Mouse (Mus musculus): ENCODE results near the gene Dusp28. TPM values are rescaled to one million over a fixed set of nuclear protein-coding genes. Genes with fewer than 3 reads are reported as not detected.

The Dusp28 gene
- polyA plus RNA-seq, 1 experiment = 12.7 TPM

DNA sequence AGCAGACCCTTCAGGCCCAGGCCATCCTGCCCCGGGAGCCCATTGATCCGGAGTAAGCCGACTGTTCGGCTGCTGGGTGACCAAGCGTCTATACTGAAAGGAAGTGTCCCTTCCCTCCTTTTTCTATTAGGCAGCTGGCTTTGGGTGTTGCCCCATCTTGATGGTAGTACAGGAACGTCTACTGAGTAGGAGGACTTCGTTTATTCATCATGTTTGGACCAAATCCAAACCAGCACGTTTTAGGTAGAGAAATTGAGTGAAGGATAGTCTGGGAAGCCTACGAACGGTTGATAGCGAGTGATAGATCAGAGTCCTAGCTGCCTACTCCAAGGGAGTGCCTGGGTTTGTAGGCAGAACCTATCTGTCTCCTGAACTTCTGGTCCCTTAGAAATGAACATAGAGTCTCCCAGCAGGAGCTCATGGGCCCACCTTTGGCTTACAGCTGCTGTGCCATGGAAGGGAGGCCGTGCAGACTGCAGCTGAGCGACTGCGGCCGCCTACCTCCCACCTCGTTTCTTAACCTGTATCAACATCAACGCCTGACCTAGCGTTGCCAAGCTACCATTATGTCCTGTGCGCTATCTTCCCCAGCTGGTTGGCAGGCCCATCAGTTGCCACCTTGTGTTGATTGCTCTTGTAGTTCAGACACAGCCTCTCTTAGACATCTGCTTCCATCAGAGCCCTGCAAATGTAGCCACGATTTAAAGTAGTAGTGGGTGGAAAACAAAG is 1.0 kb downstream of the Dusp28 start:
- WGBS = 54% methylated on average over 20 of the region's 20 CpGs
- no peak for TF ChIP-seq POLR2A (IDR thresholded peaks at IDR 0.05; ENCODE audit: low read depth, low read length)
- TF ChIP-seq CTCF (IDR thresholded peaks at IDR 0.05; ENCODE audit: extremely low read depth, insufficient read depth, insufficient read length, insufficient replicate concordance) = no peak
- Histone ChIP-seq H3K27ac (ENCODE audit: insufficient read depth, low read length) (peak overlapping the region; percentile 83), H3K27me3 (ENCODE audit: control insufficient read depth, insufficient read depth, low read length) (no peaks in the 10 kb centered on the region), H3K4me1 (ENCODE audit: control insufficient read depth, insufficient read depth, insufficient read length) (peaks cover 20% of the 10 kb centered on the region), H3K36me3 (ENCODE audit: control insufficient read depth, insufficient read depth, low read length) (no peaks in the 10 kb centered on the region), H3K4me3 (ENCODE audit: extremely low read depth, insufficient read depth, insufficient read length) (peak overlapping the region; percentile 95)
- DNase-seq (ENCODE audit: low read depth in 1 of 2, low spot score in 2 of 2) = no peak

DNA sequence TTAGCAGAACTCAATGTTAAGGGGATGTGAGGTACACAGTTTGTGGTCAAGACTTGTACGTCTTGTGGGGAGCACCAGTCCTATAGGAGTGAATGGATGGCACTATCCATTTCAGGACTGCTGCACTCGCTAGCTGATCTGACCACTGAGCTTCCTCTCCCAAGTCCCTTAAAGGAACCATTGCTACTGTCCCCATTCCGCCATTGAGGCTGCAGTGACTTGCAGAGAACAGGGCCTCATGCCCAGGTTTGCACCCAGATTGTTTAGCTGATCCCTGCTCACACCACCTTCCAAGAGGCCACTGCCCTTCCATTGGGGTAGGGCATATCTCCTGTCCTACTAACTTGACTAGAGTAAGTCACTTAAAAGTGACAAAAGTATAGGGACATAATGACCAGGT is 1.9 kb downstream of the Dusp28 start:
- no peak for DNase-seq (ENCODE audit: low read depth in 1 of 2, low spot score in 2 of 2)
- Histone ChIP-seq H3K36me3 (ENCODE audit: control insufficient read depth, insufficient read depth, low read length) (no peaks in the 10 kb centered on the region), H3K4me1 (ENCODE audit: control insufficient read depth, insufficient read depth, insufficient read length) (peaks cover 20% of the 10 kb centered on the region), H3K27me3 (ENCODE audit: control insufficient read depth, insufficient read depth, low read length) (no peaks in the 10 kb centered on the region), H3K27ac (ENCODE audit: insufficient read depth, low read length) (no peak overlapping the region), H3K4me3 (ENCODE audit: extremely low read depth, insufficient read depth, insufficient read length) (no peak overlapping the region)
- WGBS = 97% methylated on average over 3 of the region's 3 CpGs
- TF ChIP-seq POLR2A (IDR thresholded peaks at IDR 0.05; ENCODE audit: low read depth, low read length) (no peak), CTCF (IDR thresholded peaks at IDR 0.05; ENCODE audit: extremely low read depth, insufficient read depth, insufficient read length, insufficient replicate concordance) (no peak)

DNA sequence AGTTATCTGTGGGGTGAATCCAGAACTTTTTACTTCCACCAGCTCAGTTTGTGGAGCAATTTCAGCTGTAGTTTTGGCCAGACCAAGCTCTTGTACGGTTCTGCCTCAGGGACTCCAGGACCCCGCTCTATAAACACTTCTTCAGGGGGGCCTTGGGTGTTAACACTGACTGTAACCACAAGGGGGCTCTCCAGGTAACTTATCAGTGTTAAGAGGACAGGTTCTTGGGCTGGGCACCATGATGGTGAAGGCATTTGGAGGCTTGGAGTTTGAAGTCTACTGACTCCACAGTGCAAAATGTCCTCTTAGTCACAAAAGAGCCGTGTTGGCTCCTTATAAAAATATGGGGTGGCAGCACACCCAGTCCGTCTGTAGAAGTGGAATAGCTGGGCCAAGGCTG is 2.3 kb downstream of the Dusp28 start:
- Histone ChIP-seq H3K4me3 (ENCODE audit: extremely low read depth, insufficient read depth, insufficient read length) (no peak overlapping the region), H3K4me1 (ENCODE audit: control insufficient read depth, insufficient read depth, insufficient read length) (peaks cover 20% of the 10 kb centered on the region), H3K27ac (ENCODE audit: insufficient read depth, low read length) (no peak overlapping the region), H3K36me3 (ENCODE audit: control insufficient read depth, insufficient read depth, low read length) (no peaks in the 10 kb centered on the region; the same call in 1 of the 2 replicates), H3K27me3 (ENCODE audit: control insufficient read depth, insufficient read depth, low read length) (no peaks in the 10 kb centered on the region)
- no peak for TF ChIP-seq POLR2A (IDR thresholded peaks at IDR 0.05; ENCODE audit: low read depth, low read length)
- no peak for TF ChIP-seq CTCF (IDR thresholded peaks at IDR 0.05; ENCODE audit: extremely low read depth, insufficient read depth, insufficient read length, insufficient replicate concordance)
- no peak for DNase-seq (ENCODE audit: low read depth in 1 of 2, low spot score in 2 of 2)
- 81% methylated on average over 4 of the region's 4 CpGs for WGBS

DNA sequence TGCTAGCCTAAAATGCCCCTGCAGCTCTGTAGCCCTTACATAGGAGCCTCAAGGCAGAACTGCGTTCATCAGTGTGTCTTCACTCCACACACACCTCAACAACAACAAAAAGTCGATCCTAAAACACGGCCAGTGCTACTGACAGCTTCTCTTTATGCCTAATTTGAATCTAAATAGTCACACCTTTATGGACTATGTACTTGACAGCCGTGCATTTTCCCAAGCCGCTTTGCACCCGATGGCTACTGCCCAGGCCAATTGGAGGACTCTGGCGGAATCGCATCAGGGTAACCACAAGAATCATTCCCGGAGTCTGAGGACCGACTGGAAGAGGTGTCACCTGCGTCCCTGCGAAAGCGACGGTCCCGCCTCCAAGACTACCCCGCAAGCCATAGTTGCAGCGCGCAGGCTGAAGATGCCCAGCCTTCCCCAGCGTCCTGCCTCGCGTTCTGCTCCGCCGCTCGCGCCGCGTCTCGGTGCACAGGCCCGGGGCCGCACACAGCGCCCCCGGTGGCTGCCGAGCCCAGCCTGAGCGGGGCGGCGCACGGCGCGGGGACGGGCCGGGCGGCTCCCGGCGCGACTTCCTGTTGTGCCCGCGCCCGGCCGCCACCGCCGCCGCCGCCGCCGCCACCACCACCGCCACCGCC is 3.6 kb downstream of the Dusp28 start, which contains the start of gene Rnpepl1:
Rnpepl1 (plus strand) TSS at position 545 of the 647 bp plus-strand sequence.
- Histone ChIP-seq H3K27me3 (ENCODE audit: control insufficient read depth, insufficient read depth, low read length) (no peaks in the 10 kb centered on the region), H3K4me1 (ENCODE audit: control insufficient read depth, insufficient read depth, insufficient read length) (peaks cover 20% of the 10 kb centered on the region), H3K27ac (ENCODE audit: insufficient read depth, low read length) (peak within 1 kb of the TSS; percentile 72), H3K4me3 (ENCODE audit: extremely low read depth, insufficient read depth, insufficient read length) (peak within 1 kb of the TSS; percentile 77), H3K36me3 (ENCODE audit: control insufficient read depth, insufficient read depth, low read length) (peaks cover 7% of the 10 kb centered on the region; the same call in 1 of the 2 replicates)
- TF ChIP-seq POLR2A (IDR thresholded peaks at IDR 0.05; ENCODE audit: low read depth, low read length) (no peak), CTCF (IDR thresholded peaks at IDR 0.05; ENCODE audit: extremely low read depth, insufficient read depth, insufficient read length, insufficient replicate concordance) (peak; percentile 52; the same call in 1 of the 2 replicates)
- peak in 1 of 2 experiments; percentile 71 for DNase-seq (ENCODE audit: low read depth in 1 of 2, low spot score in 2 of 2)
- WGBS = under 1% methylated on average over 43 of the region's 57 CpGs

DNA sequence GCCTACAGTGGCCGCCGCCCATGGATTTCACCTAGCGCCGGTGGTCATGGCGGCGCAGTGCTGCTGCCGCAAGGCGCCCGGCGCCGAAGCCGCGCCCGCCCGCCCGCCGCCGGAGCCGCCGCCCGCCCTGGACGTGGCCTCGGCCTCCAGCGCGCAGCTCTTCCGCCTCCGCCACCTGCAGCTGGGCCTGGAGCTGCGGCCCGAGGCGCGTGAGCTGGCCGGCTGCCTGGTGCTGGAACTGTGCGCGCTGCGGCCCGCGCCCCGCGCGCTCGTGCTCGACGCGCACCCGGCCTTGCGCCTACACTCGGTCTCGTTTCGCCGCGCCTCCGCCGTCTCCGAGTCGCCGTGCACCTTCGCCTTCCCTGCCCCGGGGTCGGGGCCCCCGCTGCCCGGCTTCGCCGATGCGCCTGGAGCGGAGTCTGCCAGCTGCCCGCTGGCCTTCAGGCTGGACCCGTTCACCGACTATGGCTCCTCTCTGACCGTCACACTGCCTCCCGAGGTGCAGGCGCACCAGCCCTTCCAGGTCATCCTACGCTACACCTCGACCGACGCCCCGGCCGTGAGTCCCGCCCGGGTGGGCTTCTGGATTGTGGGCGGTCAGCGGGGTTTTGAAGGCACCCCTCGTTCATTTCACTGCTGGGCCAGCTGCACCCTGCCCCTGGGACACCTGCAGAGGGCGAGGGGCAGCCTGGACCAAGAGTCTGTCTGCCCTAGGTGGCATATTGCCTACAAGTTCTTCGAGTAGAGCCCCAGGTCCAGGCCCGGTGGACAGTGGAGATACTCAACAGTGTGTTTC is 4.3 kb downstream of the Dusp28 start:
- Histone ChIP-seq H3K36me3 (ENCODE audit: control insufficient read depth, insufficient read depth, low read length) (peaks cover 7% of the 10 kb centered on the region; the same call in 1 of the 2 replicates), H3K4me1 (ENCODE audit: control insufficient read depth, insufficient read depth, insufficient read length) (peaks cover 17% of the 10 kb centered on the region), H3K4me3 (ENCODE audit: extremely low read depth, insufficient read depth, insufficient read length) (peak overlapping the region; percentile 75), H3K27me3 (ENCODE audit: control insufficient read depth, insufficient read depth, low read length) (no peaks in the 10 kb centered on the region), H3K27ac (ENCODE audit: insufficient read depth, low read length) (peak overlapping the region; percentile 66)
- TF ChIP-seq CTCF (IDR thresholded peaks at IDR 0.05; ENCODE audit: extremely low read depth, insufficient read depth, insufficient read length, insufficient replicate concordance) (no peak), POLR2A (IDR thresholded peaks at IDR 0.05; ENCODE audit: low read depth, low read length) (no peak)
- DNase-seq (ENCODE audit: low read depth in 1 of 2, low spot score in 2 of 2) = peak in 1 of 2 experiments; percentile 31
- whole genome bisulfite sequencing = under 1% methylated on average over 74 of the region's 85 CpGs

DNA sequence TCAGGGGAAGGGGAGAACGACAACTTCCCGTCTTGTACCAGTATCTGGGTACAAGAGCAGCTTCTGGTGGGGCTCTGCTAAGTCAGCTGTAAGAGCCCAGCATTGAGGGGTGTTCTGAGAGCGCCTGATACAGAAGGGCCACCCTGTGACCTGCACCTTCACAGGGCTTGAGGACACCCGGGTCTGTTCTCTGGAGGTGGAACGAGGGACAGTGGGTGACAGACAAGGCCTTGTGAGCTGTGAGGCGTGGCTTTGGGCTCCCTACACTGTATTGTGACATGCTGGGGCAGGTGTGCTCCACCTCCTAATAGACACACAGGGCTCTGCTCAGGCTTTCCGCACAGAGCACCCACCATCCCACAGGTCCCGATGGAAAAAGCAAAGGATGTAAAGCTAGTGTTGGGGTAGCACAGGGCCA is 4.9 kb downstream of the Dusp28 start:
- no peak for DNase-seq (ENCODE audit: low read depth in 1 of 2, low spot score in 2 of 2)
- TF ChIP-seq POLR2A (IDR thresholded peaks at IDR 0.05; ENCODE audit: low read depth, low read length) (no peak), CTCF (IDR thresholded peaks at IDR 0.05; ENCODE audit: extremely low read depth, insufficient read depth, insufficient read length, insufficient replicate concordance) (no peak)
- Histone ChIP-seq H3K4me1 (ENCODE audit: control insufficient read depth, insufficient read depth, insufficient read length) (peaks cover 17% of the 10 kb centered on the region), H3K4me3 (ENCODE audit: extremely low read depth, insufficient read depth, insufficient read length) (peak overlapping the region; percentile 75), H3K27me3 (ENCODE audit: control insufficient read depth, insufficient read depth, low read length) (no peaks in the 10 kb centered on the region), H3K36me3 (ENCODE audit: control insufficient read depth, insufficient read depth, low read length) (peaks cover 12% of the 10 kb centered on the region), H3K27ac (ENCODE audit: insufficient read depth, low read length) (peak overlapping the region; percentile 66; the same call in 1 of the 2 replicates)
- WGBS = 35% methylated on average over 8 of the region's 8 CpGs
